Mouse (Mus musculus) retina, adult 2 months (tissue): Measurements from ENCODE around the gene Tgfbr1.

Experiments
- DNase-seq: peaks from one replicate; pipeline ENCODE4 v3.0.0-alpha.2; 2012; ENCODE audit warnings: low read depth, low spot score

The Tgfbr1 gene

DNA sequence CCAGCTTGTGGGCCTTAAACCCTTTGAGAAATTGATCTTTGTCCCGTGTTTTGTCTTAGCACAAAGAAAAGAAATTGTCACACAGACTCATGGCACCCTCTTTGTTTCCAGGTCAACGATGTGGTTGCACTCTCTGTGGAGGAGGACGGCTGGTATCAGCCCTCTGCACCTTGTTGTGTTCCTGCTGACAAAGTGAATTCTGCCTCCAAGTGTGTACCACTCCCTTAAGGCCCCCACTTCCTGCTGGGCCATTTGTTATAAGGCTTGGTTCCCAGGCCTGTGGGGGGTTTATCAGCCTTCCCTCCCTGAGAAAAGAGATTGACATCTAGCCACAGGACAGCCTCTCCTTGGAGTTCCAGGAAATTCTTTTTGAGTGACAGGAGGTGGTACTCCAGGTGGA, 69.2 kb downstream of the Tgfbr1 start:
- DNase-seq = no peak

DNA sequence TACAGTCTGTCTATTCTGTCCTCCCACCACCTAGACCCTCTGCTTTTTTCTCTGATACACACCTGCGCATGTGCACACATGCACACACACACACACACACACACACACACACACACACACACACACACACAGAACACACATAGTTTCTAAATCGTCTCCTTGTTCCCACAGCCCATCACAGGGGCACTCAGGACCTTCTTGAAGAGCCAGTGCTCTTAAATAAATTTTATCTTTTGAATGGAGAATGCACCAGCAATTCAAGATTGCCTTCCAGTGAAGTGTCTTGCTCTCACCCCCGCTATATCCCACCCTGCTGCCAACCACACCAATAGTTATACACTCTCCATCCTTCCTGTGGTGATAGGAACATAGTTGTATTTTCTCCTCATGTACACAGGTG, 69.9 kb downstream of the Tgfbr1 start:
- DNase-seq = no peak

DNA sequence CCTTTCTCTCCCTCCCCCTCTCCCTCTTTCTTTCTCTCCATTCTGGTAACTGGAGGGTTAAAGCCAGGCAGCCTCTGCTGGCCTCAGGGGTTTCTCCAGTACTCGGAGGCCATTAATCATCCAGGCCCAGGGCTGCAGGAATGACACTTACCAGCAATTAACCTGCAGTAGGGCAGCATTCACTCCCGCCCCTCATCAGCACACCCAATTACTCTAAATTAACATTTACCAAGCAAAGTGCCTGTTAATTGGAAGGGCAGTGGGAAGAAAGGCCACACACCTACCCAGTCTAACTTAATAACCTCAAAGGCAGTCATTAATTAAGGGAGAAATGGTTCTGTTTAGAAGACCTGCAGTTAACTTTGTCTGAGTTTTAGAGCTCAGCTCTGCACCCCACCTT, 71.4 kb downstream of the Tgfbr1 start:
- no peak for DNase-seq

DNA sequence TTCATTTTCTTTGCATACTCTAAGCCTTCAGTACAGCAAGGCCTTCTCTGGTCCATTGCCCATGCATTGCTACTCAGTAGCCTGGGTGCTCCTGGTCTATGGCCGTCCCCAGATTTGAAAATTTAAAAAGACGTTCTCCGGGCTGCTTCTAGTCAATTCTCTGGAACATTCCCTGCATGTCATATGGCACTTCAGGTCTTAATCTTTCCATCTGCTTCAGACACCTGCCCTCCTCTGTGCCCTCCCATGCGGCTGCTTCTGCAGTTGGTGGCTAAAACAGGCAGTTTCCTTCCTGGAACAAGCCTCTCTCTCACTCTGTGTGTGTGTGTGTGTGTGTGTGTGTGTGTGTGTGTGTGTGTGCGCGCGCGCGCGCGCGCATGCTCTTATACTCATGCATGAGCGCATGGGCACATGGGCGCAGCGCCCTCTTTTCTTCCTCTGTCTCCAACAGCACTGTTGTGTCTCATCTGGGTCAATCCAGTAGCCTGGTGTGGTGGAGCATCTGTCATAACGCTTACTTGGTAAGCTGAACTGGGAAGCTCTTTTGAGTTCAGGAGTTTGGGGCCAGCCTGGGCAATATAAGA, 72.3 kb downstream of the Tgfbr1 start:
- no peak for DNase-seq

DNA sequence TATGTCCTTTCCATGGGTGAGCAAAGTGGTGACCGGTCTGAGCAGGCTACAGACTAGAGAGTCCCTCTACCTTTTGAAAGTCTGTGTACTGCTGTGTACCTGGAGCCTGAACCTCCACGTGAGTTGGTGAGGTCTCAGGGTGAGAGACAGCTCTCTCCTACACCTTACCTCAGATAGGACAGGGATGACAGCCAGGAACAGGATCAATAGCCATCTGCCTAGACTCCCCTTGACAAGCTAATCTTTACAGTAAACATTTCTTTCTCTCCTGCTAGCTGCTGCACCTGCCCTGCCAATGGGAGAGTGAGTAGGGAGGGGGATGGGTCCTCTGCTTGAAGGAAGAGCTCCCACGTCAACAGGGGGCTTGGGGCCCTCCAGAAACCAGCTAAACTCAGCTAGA, 74.6 kb downstream of the Tgfbr1 start:
- no peak for DNase-seq

DNA sequence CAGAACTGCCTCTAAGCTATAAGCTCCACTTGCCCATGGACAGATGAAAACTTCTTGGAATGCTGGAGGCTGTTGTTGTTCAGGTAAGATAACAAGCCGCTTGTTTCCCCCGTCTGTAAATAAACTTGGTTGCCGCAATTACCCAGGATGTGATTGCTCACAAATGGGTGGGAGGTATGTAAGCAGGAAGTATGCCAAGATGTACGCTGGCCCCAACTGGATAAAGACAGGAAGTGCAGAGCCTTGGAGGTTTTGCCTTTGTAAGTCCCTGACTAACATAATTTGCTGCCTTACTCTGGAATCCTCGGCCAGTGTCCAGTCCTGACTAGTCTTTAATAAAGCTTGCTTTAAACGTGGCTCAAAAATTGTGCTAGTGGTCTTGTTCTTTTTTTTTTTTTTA, 77.5 kb downstream of the Tgfbr1 start:
- no peak for DNase-seq

DNA sequence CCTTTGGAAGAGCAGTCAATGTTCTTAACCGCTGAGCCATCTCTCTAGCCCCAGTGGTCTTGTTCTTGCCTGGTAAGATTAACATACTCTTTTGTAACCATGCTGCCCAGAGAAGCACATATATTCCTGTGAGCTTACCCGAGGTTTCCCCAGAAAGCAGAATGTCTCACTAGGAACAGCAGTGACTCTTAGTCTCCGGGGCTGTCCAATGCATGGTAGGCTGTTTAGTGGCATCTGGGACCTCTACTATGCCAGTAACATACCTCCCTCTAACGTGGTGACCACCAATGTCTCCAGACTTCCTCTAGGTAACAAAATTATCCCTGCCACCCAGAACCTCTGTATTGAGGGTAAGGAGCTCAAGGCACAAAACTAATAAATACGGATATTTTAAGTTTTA, 78.1 kb downstream of the Tgfbr1 start:
- DNase-seq = no peak

DNA sequence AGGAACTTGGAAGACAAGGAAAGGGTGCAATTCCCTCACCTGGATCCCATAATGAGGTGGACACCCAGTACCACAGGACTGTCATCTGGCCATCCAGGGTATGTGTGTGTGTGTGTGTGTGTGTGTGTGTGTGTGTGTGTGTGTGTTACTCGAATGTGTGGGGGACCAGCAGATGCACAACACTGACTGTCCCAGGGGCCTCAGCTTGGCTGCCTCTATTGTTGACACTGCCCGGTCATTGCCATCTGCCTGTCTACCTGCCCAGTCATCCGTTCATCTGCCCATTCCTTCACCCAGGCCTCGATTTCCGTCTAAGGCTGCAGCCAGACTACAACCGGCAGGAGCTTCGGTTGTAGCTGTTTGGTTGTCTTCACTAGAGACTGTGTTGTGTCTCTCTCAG, 79.7 kb downstream of the Tgfbr1 start:
- no peak for DNase-seq

DNA sequence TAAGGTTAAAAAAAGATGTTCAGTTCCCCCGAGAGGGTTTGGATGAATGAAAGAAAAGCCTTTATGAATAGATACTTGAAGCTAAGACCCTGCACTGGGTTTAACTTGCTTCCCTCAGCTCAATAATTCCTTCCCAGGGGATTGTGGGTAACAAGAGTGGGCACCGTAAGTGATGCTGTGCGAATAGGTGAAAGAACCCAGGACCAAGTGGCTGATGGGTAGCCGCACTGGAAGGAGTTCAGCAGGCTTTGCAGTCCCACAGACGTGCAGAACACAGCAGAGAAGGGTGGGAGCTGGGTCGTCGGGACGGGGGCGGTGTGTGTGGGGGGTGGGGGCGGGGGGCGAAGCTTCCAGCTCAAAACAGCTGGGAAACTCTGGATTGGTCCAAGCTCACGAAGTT, 82.1 kb downstream of the Tgfbr1 start:
- DNase-seq = no peak

DNA sequence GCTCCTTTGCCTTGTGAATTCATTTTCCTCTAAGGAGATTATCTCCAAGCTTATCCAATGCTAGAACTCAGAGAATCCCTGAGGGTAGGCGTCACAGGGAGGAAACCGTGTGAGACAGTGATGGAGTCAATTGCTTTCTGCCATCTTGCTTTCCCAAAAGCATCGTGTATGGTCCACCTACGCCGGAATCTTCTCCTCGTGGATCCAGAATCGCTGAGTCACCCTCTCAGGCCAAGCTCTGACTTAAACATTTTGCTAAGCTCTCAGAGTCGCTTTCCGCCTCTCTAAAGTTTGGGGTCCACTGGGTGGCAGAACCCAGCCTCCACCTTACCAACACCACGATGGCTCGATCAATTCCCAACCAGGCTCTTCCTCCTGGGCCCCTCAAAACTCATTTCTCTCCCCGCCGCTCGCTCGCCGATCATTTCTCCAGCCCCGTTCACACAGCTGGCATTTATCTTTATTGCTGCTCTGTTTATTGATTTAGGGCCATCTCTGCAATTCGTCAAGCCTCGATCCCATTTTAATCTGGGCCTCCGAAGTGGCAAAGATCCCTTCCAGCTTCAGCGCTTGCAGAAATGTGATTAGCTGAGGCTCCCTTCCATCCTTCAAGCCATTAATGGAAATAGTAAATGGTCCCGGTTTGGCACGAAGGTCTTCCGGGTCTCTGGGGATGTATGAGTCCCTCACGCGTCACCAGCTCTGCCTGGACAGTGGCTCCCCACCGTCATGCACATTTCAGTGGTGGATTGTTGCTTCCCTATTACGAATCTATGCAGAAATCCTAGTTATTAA, 82.7 kb downstream of the Tgfbr1 start:
- DNase-seq = no peak

DNA sequence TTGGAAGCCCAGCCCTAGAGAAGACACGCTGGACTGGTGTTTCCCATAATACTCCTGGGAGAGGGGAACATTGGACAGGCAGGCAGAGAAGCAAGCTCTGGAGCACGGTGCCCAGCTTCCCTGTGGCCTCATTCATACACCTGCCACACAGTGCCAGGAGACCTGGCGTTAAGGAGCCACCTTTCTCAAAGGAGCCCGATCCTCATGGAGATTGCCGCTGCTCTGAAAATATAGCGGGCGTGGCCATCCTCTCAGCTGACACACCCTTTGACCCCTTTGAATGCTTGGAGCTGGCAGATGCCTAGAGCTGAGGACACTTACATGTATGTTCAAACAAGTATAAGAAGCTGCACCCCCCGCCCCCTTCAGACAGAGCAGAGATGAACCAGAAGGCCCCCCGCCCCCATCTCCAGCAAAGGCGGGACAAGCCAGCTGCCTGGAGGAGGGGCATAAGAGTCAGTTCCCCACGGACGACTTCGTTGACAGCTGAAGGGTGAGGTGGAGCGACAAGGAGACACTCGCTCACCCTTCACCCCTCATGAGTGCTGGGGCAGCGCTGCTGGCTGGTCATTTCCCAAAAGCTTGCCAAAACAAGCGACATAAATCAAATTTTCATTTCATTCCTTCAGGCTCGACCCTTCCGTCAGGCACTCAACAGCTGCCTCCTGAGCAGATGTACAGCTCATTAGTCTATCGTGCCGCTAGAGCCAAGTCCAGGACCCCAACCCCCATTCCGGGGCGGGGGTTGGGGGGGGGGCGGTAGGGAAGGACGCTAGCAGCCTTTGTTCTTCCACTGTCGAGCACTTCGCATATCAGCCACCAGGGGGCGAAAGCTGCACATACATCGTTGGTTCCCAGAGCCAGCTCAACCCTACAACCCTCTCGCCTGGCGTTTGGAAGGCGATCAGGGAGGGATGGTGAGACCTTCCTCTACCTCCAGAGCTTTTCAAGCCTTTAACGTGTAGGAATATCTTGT, 84.6 kb downstream of the Tgfbr1 start:
- DNase-seq = peak; percentile 63

DNA sequence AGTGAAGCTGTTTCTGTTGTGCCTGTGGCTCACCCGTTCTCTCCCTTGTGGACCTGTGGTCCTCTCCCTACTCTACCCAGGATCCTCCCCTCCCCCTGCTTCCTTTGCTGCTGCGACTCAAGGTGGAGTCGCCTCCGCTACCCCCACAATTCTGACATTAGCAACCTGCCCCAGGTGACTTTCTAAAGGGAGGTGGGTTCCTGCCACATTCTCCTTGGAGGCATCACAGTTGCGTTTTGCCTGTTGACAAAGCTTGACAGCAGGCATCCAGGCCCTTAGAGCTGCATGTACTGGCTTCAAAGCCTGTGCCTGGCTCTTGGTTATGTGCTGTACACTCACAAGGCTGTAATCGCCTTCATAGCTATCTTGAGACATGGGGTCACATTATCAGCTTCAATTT, 85.9 kb downstream of the Tgfbr1 start:
- no peak for DNase-seq

DNA sequence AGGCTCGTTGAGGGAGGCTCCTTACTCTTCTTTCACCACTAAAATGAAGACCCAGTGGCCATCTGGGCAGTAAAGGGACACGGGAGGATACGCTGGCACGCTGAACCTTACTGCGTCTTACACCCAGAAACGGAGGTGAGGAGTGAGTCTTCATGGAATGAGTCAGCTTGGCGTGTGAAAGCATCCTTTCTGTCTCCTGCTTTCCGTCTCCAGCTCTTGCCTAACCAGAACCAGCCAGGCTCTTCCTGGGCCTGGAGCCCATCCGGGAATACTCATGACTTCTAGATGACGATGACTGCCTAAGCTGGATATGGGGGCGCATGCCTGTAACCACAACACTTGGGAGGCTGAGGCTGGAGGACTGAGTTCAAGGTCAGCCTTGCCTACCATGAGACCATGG, 87.9 kb downstream of the Tgfbr1 start:
- DNase-seq = no peak

DNA sequence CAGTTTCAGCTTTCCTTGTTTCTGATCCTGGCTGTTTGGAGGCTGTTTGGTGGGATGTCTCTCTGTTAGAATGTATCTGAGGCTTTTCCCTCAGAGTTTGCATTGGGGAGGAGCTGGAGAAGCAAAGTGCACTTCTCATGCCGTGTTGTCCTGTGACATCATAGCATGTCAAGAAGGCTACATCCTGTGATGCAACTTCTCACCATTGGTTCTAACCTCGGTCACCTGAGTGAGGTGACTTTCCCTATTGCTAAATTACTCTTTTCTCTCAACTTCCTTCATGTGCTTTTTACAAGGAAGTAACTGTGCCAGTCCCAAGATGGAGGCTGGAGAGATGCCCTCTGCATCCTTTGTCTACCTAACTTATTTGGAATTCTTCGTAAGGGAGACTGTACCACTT, 95.5 kb downstream of the Tgfbr1 start:
- no peak for DNase-seq

DNA sequence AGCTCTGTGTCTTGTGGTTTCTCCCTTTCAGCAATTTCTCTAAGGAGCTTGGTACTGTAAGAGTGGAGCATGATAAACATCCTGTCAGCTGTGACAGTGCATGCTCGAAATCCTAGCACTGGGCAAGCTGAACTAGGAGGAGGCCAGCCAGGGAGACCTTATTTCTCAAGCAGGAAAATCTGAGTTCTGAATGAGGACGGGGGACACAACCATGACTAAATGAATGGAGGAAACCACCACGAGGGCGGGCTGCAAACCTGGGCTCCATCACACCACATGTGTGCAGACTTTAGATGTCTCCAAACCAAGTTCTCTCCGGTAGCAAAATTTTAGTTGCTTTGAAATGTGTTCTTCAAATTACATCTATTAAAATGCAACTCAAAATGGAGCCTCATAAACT, 96.1 kb downstream of the Tgfbr1 start:
- no peak for DNase-seq

DNA sequence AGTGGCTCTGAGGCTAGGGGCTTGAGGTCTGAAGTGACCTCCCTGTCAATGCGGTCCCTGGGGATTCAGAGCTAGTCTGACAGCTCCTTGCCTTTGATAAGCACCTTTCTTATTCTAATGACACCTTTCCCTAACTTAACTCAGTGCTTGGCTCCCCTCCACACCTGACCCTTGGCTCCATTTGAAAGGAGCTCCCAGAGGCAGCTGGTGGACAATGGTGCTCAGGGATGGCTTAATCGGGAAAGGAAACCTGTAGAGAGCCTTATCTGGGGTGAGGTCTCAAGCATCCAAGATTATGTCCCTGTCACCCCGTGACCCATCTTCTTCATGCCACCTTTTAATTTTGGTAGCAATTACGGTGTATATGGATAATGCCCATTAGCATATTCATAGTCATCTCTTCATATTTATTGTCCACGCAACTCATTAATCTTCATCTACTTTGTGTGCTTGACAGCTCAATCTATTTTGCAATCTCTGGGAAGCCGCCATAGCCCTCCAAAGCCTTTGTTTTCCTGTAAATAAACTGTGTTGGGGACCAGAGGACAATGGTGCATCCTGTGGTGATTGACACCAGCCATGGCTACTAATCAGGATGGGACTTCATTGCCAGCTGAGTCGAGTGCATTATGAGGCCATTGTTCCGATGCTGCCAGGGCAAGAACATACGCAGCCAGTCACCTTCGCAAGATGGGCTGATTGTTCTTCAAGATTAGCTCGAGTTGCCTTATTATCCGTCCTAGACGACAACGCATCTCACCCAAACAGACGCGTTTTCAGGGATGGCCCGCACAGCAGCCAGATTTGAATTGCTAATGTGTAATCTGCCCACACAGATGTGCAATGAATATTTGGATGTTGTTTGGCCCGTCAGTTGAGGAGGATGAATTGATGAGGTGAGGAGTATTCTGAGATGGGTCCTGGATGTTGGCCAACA, 96.8 kb downstream of the Tgfbr1 start:
- DNase-seq = no peak
